Mouse (Mus musculus) hindbrain, embryonic 10.5 days (tissue): ENCODE data around the gene Mex3a. TPM values are rescaled to one million over a fixed set of nuclear protein-coding genes. Genes with fewer than 3 reads are reported as not detected.
A peak's percentile ranks its signal among the peaks of the same experiment; 100 is the strongest.

Experiments
- DNase-seq: peaks from one replicate; pipeline ENCODE4 v3.0.0-alpha.2; 2017; ENCODE audit warnings: low spot score
- H3K27ac ChIP-seq: fragments of 300-500 bp; sonication (generic); 2 replicates; pipeline ENCODE4 v1.5.1; 2016; ENCODE audit warnings: mild to moderate bottlenecking, moderate library complexity
- H3K27me3 ChIP-seq: fragments of 300-500 bp; sonication (generic); 2 replicates; pipeline ENCODE4 v1.6.1; 2016; ENCODE audit warnings: mild to moderate bottlenecking; ENCODE audit not compliant: poor library complexity, insufficient read depth, severe bottlenecking
- H3K36me3 ChIP-seq: fragments of 300-500 bp; sonication (generic); 2 replicates; pipeline ENCODE4 v1.6.1; 2016; ENCODE audit warnings: mild to moderate bottlenecking, moderate library complexity
- H3K4me1 ChIP-seq: fragments of 300-500 bp; sonication (generic); replicated peaks from 2 replicates; pipeline ENCODE4 v1.6.1; 2016; ENCODE audit warnings: mild to moderate bottlenecking
- H3K4me3 ChIP-seq: fragments of 300-500 bp; sonication (generic); 2 replicates; pipeline ENCODE4 v1.5.1; 2016; ENCODE audit warnings: mild to moderate bottlenecking, moderate library complexity
- H3K9me3 ChIP-seq: fragments of 300-500 bp; sonication (generic); 2 replicates; pipeline ENCODE4 v1.6.1; 2016; ENCODE audit warnings: mild to moderate bottlenecking, moderate library complexity
- WGBS: fragments of 180-500 bp; shearing (Covaris S2); methylation state at CpG from one replicate; pipeline ENCODE4 v1.1.7; 2016; 5-methylcytosine and 5-hydroxymethylcytosine counted together
- polyA plus RNA-seq: library from polyadenylated mRNA; unstranded; fragments of >200 nt; fragmentation: Nextera tagmentation; extraction: Ambion mirVana; gene quantifications from 2 replicates; pipeline ENCODE4 v1.2.1, GENCODE M21; 2016

The Mex3a gene
- polyA plus RNA-seq, 1 experiment from 2014 or later, result 30.7 TPM

DNA sequence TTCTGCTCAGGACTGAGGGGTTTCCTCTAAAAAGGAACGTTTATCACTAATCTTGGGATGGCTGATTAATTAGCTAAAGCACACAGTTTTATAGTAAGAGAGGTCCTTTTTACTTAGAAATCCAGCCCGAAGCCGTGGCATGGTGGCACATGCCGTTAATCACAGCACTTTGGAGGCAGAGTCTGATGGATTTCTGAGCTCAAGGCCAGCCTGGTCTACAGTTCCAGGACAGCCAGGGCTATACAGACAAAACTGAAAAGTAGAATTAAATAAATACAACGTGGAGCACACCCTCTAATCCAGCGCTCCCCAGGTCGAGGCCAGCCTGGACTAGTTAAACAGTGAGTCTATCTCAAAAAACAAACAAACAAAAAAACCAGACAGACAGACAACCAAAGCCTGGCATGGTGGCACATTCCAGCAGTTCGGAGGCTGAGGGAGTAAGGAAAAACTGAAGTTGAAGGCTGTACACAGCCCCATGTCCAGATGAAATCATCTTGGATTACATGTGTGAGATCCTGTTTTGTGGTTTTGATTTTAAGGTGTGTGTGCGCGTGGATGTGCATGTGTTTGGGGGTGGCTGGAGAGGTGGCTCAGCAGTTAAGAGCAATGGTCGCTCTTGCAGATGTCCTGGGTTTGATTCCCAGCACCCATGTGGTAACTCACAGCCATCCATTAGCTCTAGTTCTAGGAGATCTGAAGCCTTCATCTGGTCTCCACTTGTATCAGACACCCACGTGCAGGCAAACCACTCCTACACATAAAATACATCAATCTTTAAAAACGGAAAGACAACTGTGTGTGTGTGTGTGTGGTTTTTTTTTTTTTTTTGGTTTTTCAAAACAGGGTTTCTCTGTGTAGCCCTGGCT, 21.5 kb upstream of the Mex3a start:
- H3K4me3 ChIP-seq, result peak overlapping the region; percentile 54
- H3K36me3 ChIP-seq, result no peaks in the 10 kb centered on the region
- peak overlapping the region; percentile 87 for H3K27ac ChIP-seq
- H3K27me3 ChIP-seq, result peaks cover 3% of the 10 kb centered on the region
- 58% methylated on average over 13 of the region's 13 CpGs for WGBS
- no peaks in the 10 kb centered on the region for H3K9me3 ChIP-seq
- DNase-seq, result no peak
- peaks cover 52% of the 10 kb centered on the region for H3K4me1 ChIP-seq

DNA sequence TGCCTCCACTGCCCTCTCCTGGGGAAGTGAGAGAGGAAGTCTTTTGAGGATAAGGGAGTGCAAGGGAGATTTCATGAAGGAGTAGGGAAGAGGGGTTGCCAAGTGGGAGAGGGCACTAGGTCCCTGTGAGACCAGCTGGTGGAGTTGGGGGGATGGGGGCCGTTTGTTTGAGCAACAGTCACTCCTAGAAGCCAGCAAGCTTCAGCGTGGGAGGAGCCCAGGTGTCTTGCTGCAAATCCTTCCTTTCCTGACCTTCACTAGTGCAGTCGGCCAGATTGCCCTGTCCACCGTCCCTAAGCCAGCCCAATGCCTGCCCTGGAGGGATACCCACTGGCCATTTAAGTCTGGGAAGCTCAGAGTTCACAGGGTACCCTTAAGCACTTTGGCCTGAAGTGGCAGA, 20.6 kb upstream of the Mex3a start:
- peaks cover 3% of the 10 kb centered on the region for H3K27me3 ChIP-seq
- H3K4me1 ChIP-seq, result peaks cover 51% of the 10 kb centered on the region
- H3K4me3 ChIP-seq, result no peak overlapping the region
- H3K9me3 ChIP-seq, result no peaks in the 10 kb centered on the region
- H3K36me3 ChIP-seq, result no peaks in the 10 kb centered on the region
- peak overlapping the region; percentile 71 for H3K27ac ChIP-seq
- WGBS, result 63% methylated on average over 4 of the region's 4 CpGs
- DNase-seq, result no peak

DNA sequence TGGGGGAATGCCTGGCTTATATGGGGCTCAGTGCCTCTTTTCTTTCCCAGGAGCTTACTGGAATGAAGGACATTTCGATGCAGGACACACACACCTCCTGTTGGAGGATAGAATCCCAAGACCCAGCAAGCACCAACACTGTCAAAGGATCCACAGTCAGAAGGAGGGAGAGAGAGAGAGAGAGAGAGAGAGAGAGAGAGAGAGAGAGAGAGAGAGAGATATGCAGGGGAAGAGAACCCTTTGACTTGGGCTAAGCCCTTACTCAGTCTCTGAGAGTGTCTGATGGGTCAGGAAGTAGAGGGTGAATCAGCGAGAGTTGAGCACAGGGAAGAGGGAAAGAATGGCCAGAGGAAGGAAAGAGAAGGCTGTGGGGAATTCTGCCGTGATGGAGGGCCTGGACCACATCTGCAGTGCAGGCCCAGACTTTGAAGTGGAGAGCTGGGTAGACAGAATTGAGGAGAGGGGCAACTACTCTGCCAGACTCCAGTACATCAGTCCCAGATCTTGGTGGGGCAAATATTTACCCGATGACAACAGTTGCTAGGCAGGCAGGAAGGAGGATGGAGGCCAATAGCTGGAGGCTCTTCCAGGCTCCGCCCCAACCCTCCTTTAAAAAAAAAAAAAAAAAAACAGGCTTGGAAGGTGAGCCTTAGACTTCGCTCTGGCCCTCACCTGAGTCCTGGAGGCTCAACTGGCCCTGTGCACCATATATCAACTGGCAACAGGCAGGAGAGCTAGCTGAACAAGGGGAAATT, 19.9 kb upstream of the Mex3a start:
- DNase-seq, result no peak
- Histone ChIP-seq H3K27me3 (peaks cover 3% of the 10 kb centered on the region), H3K36me3 (no peaks in the 10 kb centered on the region), H3K27ac (peak overlapping the region; percentile 71), H3K9me3 (no peaks in the 10 kb centered on the region), H3K4me1 (peaks cover 44% of the 10 kb centered on the region), H3K4me3 (peak overlapping the region; percentile 5; the same call in 1 of the 2 replicates)
- WGBS, result 37% methylated on average over 6 of the region's 6 CpGs

DNA sequence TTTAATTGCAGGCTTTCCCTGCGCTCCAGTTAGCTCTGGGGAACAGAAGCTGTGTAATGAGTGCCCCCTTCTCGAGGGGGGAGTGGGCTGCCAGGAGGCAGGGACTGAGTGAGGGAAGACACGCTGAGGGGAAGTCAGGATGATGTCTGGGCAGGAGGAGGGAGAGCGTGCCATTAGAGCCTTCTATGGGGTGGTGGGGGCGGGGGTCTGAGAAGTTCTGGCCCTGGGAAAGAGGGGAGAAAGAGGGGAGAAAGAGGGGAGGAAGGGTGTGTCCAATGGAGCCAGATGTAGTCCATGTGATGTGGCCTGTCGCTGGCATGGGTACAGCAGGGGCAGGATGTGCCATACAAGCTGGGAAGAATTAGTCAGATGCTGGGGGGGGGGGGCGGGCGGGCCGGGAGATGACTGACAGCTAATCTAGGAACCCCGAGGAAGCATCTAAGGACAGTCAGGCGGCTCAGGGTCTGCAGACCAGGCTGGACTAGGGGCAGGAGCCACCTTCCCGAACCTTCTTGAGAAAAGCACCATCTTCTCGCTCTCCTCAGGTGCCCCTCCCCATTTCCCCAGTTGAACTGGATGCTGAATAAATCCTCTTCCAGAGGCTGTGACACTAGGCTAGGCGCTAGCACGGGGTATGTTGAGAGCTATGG, 19.2 kb upstream of the Mex3a start:
- Histone ChIP-seq H3K27me3 (peaks cover 2% of the 10 kb centered on the region; the same call in 1 of the 2 replicates), H3K9me3 (no peaks in the 10 kb centered on the region), H3K27ac (peak overlapping the region; percentile 71), H3K4me3 (peak overlapping the region; percentile 5; the same call in 1 of the 2 replicates), H3K4me1 (peaks cover 44% of the 10 kb centered on the region), H3K36me3 (no peaks in the 10 kb centered on the region)
- 47% methylated on average over 15 of the region's 15 CpGs for WGBS
- DNase-seq, result no peak

DNA sequence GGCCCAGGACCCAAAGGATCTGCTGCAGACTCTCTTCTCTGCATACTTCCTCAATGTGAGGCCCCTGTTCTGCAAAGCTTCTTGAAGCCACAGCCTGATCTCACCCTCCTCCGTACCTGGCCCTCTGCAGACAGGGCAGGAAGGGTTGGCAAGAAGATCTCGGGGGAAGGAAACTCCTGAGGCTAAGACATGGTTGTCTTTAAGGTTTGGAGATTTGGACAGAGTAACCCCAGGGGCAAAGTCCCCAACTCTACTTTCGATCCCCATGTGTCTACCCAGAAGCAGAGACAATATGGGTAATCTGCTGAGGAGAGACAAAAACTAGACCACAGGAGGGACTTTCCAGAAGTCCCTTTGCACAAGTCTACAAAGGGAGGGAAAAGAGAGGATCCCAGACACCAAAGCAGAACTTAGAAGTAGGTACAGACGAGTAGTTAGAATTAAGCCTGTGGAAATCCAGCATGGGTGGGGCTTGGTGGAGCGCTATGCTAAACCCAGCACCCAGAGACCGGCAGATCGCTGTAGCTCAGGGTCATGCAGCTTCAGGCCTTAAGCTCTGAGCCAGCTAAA, 18.6 kb upstream of the Mex3a start:
- Histone ChIP-seq H3K36me3 (no peaks in the 10 kb centered on the region), H3K27me3 (no peaks in the 10 kb centered on the region; the same call in 1 of the 2 replicates), H3K4me1 (peaks cover 44% of the 10 kb centered on the region), H3K4me3 (no peak overlapping the region), H3K27ac (peak overlapping the region; percentile 71), H3K9me3 (no peaks in the 10 kb centered on the region)
- DNase-seq, result no peak
- WGBS, result 84% methylated on average over 7 of the region's 7 CpGs

DNA sequence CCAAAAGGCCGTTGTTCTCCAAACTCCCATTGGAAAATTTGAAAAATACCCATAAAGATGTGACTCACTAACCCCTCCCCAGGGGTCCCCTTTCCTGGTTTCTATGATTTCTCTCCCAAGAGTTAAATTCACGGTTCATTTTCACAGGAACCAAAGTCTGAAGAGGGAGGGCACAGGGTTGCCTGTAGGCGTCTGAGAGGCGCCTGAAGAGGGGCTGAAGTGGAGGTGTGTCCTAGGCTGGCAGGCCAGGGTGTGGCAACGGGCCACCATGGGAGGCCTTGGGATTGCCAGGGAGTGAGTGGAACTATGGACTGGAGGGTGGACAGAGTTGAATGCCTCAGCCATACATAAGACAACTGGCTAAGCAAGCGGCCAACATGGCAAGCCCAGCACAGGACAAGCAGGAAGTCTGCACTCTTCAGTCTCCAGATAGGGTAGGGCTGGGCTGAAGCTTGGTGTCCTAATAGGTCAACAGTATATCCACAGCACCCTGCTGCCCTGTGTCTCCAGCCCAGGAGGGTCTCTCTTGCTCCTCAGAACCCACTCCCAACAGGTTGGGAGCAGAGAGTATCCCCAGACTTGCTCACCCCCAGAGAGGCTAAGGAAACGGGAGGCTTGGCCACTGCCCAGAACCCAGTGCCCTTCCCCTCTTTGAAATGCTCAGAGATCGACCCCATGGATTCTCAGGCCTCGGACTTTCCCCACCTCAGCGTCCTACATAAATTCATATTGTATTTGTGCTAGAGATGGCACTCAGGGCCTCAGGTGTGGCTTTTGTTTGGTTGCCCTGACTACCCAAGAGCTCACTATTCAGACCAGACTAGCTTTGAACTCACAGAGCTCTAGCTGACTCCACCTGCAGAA, 17.7 kb upstream of the Mex3a start:
- peaks cover 40% of the 10 kb centered on the region for H3K4me1 ChIP-seq
- WGBS, result 79% methylated on average over 10 of the region's 10 CpGs
- DNase-seq, result no peak

DNA sequence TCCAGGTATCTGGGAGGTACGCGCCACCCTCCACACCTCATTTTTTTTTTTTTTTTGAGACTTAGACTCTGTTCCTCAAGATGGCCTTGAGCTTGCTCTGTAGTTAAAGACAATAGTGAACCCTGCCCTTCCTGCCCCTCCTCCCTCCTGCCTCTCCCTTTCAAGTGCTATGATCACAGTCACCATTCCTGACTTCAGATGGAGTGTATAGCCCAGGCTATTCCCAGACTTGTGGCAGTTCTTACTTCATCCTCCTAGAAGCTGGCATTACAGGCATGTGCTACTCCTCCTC, 17.2 kb upstream of the Mex3a start:
- Histone ChIP-seq H3K36me3 (no peaks in the 10 kb centered on the region), H3K27me3 (no peaks in the 10 kb centered on the region; the same call in 1 of the 2 replicates), H3K4me3 (no peak overlapping the region), H3K4me1 (peaks cover 34% of the 10 kb centered on the region), H3K27ac (no peak overlapping the region), H3K9me3 (no peaks in the 10 kb centered on the region)
- DNase-seq, result no peak
- 96% methylated on average over 2 of the region's 2 CpGs for WGBS

More for the DNA sequence above, 17.7 kb upstream of the Mex3a start:
- Histone ChIP-seq H3K27me3 (no peaks in the 10 kb centered on the region; the same call in 1 of the 2 replicates), H3K9me3 (no peaks in the 10 kb centered on the region), H3K4me3 (no peak overlapping the region), H3K36me3 (no peaks in the 10 kb centered on the region), H3K27ac (no peak overlapping the region)

DNA sequence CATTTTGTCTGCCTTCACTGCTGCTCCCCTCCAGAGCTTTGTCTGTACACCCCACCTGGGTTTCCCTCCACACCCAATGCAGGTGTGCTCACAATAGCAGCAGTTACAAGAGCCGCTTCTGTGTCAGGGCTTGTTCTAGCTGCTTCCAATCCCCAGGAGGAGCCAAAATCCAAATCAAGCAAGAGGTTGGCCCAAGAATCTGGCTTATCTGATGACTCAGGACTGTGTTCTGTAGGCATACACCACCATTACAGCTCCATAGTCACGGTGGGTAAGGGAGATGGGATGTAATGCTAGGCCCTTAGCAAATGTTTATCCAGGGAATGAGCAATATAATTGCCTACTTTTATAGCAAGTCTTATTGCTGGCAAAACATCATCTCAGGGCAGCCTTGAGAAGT, 15.8 kb upstream of the Mex3a start:
- no peaks in the 10 kb centered on the region for H3K36me3 ChIP-seq
- 80% methylated on average over 2 of the region's 2 CpGs for WGBS
- peaks cover 22% of the 10 kb centered on the region for H3K4me1 ChIP-seq
- H3K4me3 ChIP-seq, result no peak overlapping the region
- DNase-seq, result no peak
- H3K27ac ChIP-seq, result no peak overlapping the region
- no peaks in the 10 kb centered on the region; the same call in 1 of the 2 replicates for H3K27me3 ChIP-seq
- no peaks in the 10 kb centered on the region for H3K9me3 ChIP-seq

DNA sequence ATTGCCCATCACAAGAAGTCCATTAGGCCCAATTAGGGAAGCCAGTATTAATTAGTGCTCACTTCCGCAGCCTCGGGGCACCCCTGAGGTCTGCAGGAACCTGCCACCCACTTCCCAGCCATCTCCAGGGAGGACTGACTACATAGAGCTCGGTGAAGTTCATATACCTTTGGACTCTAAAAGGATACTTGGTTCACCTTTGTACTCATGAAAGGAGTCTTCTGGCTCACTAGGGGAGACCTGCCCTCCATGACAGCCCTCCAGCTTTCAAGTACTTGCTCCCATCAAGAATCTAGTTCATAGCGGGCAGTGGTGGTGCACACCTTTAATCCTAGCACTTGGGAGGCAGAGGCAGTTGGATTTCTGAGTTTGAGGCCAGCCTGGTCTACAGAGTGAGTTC, 13.8 kb upstream of the Mex3a start:
- no peaks in the 10 kb centered on the region; the same call in 1 of the 2 replicates for H3K27me3 ChIP-seq
- no peak overlapping the region for H3K4me3 ChIP-seq
- H3K9me3 ChIP-seq, result no peaks in the 10 kb centered on the region
- H3K4me1 ChIP-seq, result peaks cover 8% of the 10 kb centered on the region
- peaks cover 9% of the 10 kb centered on the region for H3K36me3 ChIP-seq
- H3K27ac ChIP-seq, result no peak overlapping the region
- 91% methylated on average over 4 of the region's 4 CpGs for WGBS
- no peak for DNase-seq

DNA sequence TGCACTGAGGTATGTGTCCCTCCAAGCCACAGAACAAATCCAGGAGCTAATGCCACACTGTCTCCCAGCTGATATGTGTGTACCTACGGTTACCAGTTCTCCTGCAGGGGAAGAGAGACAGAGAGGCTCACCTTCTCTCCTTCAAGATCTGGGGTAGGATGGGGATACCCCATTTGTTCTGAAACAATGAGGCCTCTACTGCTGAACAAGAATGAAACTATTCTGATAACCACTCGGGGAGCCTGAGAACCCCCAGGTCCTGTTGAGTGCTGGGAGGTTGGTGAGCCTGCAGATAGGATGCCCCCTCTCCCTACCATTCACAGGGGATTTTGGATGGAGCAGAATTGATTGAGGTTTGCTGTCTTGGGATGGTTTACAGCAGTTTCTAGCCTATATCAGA, 12.1 kb upstream of the Mex3a start:
- WGBS, result 80% methylated on average over 2 of the region's 2 CpGs
- peaks cover 26% of the 10 kb centered on the region for H3K36me3 ChIP-seq
- no peak overlapping the region for H3K27ac ChIP-seq
- DNase-seq, result no peak
- H3K4me1 ChIP-seq, result peaks cover 6% of the 10 kb centered on the region
- no peaks in the 10 kb centered on the region; the same call in 1 of the 2 replicates for H3K27me3 ChIP-seq
- no peak overlapping the region for H3K4me3 ChIP-seq
- H3K9me3 ChIP-seq, result no peaks in the 10 kb centered on the region

DNA sequence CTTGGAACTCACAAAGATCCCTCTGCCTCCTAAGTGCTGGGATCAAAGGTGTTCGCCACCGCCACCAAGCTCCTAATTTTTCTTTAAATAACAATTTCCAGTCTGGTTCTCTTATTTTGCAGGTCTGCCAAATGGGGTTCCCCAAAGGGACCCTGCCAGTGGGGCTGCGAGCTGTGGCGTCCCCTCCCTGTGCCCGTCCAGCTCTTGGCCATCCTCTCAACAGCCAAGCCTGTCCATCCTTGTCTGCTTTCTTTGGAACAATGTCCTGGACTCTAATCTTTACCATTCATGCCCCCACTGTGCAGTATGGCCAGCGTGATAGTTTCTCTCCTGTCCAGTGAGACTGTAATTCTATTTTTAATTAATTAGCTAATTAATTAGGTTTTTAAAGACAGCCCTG, 11.0 kb upstream of the Mex3a start:
- peaks cover 15% of the 10 kb centered on the region for H3K4me1 ChIP-seq
- H3K27ac ChIP-seq, result no peak overlapping the region
- H3K27me3 ChIP-seq, result no peaks in the 10 kb centered on the region
- WGBS, result 94% methylated on average over 6 of the region's 6 CpGs
- no peak overlapping the region for H3K4me3 ChIP-seq
- H3K36me3 ChIP-seq, result peaks cover 31% of the 10 kb centered on the region
- no peak for DNase-seq
- H3K9me3 ChIP-seq, result no peaks in the 10 kb centered on the region
